Comparison of ENCODE assay signal across 8 mouse cellular contexts in the genomic region with DNA sequence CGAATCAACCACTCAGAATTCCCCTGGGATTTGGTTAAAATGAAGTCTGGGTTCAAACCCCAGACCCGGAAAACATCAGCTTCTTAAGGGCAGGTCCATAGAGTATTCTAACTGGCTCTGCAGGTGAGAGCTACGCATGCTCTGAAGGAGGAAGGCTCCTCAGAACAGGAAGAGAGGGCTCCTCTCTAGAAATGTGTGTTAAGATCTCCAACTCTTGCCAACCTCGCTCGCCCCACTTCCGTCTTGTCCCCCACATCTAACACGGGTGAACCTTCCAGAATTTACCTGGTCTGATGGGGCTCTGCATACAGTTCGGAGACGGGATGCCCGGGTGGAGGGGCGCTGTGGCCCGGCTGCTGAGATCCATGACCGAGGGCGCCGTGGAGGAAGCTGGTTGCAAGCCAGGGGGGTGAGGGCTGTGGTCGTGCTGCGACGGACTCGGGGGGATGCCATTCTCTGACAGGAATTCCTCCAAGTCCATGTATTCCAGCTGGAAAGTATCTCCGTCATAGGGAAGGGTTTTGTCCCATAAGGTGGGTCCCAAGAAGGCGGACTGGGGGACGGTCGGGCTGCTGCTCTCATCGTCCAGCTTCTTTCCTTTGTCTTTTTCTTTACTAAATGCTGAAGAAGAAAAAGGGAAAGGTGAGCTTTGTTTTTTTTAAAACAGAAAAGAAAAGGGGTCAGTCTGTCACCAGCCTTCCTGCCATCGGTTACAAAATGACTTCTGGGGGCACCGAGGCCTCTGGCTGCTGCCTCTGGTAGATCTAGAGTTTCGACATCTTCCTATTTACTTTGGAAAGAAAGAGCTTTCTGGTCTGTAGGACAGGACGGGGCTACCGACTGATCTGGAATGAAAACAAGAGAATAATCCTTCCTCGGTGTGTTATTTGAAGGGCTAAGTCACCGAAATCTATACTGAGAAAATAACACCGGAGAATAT. TPM values are rescaled to one million over a fixed set of nuclear protein-coding genes. Genes with fewer than 3 reads are reported as not detected.
DNase-seq lines count a peak whose midpoint lies in the region; ATAC-seq and TF ChIP-seq lines count a peak whose summit lies in the region.

No protein-coding gene starts in this region.

- no peak overlapping the region for H3K9ac ChIP-seq in lung, postnatal 0 days (replicated peaks; ENCODE audit: low read depth)
- peak overlapping the region; percentile 75 for H3K9ac ChIP-seq in liver, postnatal 0 days (replicated peaks)

- TF ChIP-seq CTCF in lung, postnatal 0 days (IDR thresholded peaks at IDR 0.05), result no peak
- no peak for TF ChIP-seq CTCF in liver, postnatal 0 days (IDR thresholded peaks at IDR 0.05; ENCODE audit: low read depth)

- H3K4me2 ChIP-seq in lung, postnatal 0 days (replicated peaks; ENCODE audit: low read depth, low read length), result peak overlapping the region; percentile 82; the same call in 1 of the 2 replicates
- H3K4me2 ChIP-seq in liver, postnatal 0 days (ENCODE audit: low read depth, low read length), result peak overlapping the region; percentile 79

- peak; percentile 36 for DNase-seq in cerebellum, adult 9-10 months
- no peak for DNase-seq in cerebellum, adult 11-12 months
- peak; percentile 33 for DNase-seq in lung, postnatal 0 days (ENCODE audit: low spot score)
- no peak for DNase-seq in lung, postnatal 4 days
- DNase-seq in liver, postnatal 0 days, result peak; percentile 32
- peak; percentile 38 for DNase-seq in thymus, postnatal 25 days
- DNase-seq in lung, postnatal 10 days, result no peak
- no peak for DNase-seq in layer of hippocampus, postnatal 25 days (ENCODE audit: extremely low spot score in 1 of 2, low spot score in 1 of 2)

- H3K27me3 ChIP-seq in lung, postnatal 0 days (replicated peaks; ENCODE audit: insufficient read depth, low read length), result peaks cover 9% of the 10 kb centered on the region; the same call in 1 of the 2 replicates
- H3K27me3 ChIP-seq in liver, postnatal 0 days (ENCODE audit: insufficient read depth, low read length), result peaks cover 16% of the 10 kb centered on the region

- ATAC-seq in lung, postnatal 0 days, result no peak
- peak; percentile 59 for ATAC-seq in liver, postnatal 0 days

- TF ChIP-seq EP300 in lung, postnatal 0 days (IDR thresholded peaks at IDR 0.05), result no peak
- TF ChIP-seq EP300 in liver, postnatal 0 days (IDR thresholded peaks at IDR 0.05; ENCODE audit: low read depth), result peak; percentile 47; the same call in 1 of the 2 replicates

- 0 out of 2 replicates have a peak overlapping the region, but pooled peaks have one; percentile 43 for H3K4me3 ChIP-seq in lung, postnatal 0 days (ENCODE audit: low read depth, low read length)
- peak overlapping the region; percentile 60 for H3K4me3 ChIP-seq in liver, postnatal 0 days (ENCODE audit: low read depth, low read length)

- H3K4me1 ChIP-seq in lung, postnatal 0 days (ENCODE audit: insufficient read depth, low read depth, low read length), result peaks cover 15% of the 10 kb centered on the region; the same call in 1 of the 2 replicates
- peaks cover 20% of the 10 kb centered on the region for H3K4me1 ChIP-seq in liver, postnatal 0 days (ENCODE audit: insufficient read depth)

- 52% methylated on average over 32 of the region's 32 CpGs for WGBS in lung, postnatal 0 days
- 17% methylated on average over 32 of the region's 32 CpGs for WGBS in liver, postnatal 0 days (ENCODE audit: insufficient replicate concordance)

- no peak overlapping the region for H3K27ac ChIP-seq in lung, postnatal 0 days (ENCODE audit: low read length)
- H3K27ac ChIP-seq in liver, postnatal 0 days (ENCODE audit: low read depth), result peak overlapping the region; percentile 90

- H3K36me3 ChIP-seq in lung, postnatal 0 days (ENCODE audit: insufficient read depth, low read length), result no peaks in the 10 kb centered on the region
- H3K36me3 ChIP-seq in liver, postnatal 0 days (replicated peaks; ENCODE audit: insufficient read depth, low read length), result no peaks in the 10 kb centered on the region

- no peaks in the 10 kb centered on the region for H3K9me3 ChIP-seq in lung, postnatal 0 days (ENCODE audit: low read length)
- H3K9me3 ChIP-seq in liver, postnatal 0 days (ENCODE audit: low read length), result no peaks in the 10 kb centered on the region

RNA-seq across cellular contexts. Expression of gene Hlf, which starts 2.9 kb away (rescaled TPM):
- 1.8 and 2.1 TPM in 2 replicates for polyA plus RNA-seq in lung, postnatal 0 days (2015; fragmentation: Nextera tagmentation; extraction: Ambion mirVana)
- polyA plus RNA-seq in liver, postnatal 0 days (2015; fragmentation: Nextera tagmentation; extraction: Ambion mirVana), result 8.8 and 9.6 TPM in 2 replicates
- 10 to 100 TPM; 65.0 to 70.5 TPM for total RNA-seq in layer of hippocampus, postnatal 25 days (2021)

Comparison
In these comparisons a context has a peak if more than half of its experiments do, and no peak if none do; other contexts are left out.
1. DNase-seq: peak in cerebellum, adult 9-10 months (single experiment), lung, postnatal 0 days (single experiment), liver, postnatal 0 days (single experiment) and thymus, postnatal 25 days (single experiment); none in cerebellum, adult 11-12 months (single experiment), lung, postnatal 4 days (0 of 2), lung, postnatal 10 days (single experiment) and layer of hippocampus, postnatal 25 days (0 of 2).